Mouse (Mus musculus): ENCODE data around the gene Trnp1.
"Not testable (repeated sequence)": the region's sequence is repeated elsewhere in the genome, so short reads cannot be mapped to it uniquely, and the experiment has no call there.

Trnp1 gene

DNA sequence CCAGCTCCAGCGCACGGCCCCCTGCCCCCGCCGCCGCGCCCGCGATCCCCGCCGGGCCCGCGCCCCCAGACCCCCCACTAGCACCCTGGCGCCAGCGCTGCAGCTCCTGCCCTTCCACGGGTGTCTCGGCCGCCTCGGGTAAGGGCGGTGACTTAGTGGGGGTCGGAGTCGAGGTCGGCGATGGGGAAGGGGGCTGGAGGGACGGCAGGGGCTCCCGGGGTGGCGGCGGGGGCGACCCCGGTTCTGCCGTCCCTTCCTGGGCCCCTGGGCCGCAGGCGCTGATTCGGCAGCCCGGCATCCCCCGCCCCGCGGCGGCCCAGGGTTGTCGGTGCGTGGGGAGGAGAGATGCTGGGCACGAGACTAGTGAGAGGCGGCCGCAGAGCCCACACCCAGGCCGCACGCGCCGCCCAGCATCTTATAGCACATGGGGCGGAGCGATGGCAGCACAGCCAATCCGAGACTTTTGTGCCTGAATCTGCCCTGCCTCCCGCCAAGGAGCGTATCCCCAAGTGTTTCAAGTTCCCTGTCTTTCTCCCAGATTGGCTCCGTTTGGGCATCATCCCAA is at the start of gene Trnp1:
Gene Trnp1 (minus strand): TSS at position 391 of the 565 bp plus-strand sequence.
- peak; percentile 87 for DNase-seq

DNA sequence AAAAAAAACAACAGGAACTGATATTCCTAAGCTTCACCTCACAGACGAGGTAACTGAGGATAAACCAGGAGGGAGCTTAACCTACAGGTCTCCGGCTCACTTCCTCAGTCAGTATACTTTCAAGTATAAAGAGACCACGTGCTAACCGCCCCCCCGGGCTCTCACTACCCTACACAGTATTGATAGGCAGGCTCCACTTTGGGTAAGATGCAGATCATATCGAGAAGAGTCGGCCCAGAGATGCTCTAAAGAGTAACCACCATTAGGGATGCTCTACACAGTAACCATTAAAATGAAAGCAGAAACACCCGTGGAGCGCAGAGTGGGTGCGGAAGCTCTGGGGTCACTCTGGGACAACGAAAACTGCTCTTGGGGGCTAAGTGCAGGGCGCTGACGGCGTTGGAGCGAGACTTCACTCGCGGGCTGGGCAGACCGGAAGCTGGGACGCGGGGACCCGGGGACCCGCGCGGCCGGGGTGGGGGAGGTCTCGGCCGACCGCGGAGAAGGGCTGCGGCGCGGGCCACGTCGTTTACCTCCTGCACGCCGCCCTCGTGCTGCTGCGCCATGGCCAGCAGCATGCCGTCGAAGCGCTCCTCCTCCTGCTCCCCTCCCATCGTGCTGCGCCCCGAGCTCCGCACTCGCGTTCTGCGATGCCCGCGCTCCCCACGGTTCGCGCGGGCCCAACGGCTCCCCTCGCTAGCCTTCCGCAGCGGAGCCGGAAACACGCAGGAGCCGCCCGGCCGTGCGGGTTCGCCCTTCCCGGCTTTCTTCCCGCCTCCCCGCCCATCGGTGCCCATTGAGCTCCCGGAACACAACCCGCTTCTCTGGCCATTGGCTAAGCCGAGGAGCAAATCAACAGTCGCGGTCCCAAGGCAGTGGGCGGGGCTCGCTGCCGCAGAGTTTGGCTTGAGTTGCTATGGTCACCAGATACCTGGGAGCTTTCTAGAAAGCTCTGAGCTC is 47.2 kb upstream of the Trnp1 start, which contains the start of gene Nudc:
Gene Nudc (minus strand): TSS at position 725 of the 960 bp plus-strand sequence.
- DNase-seq, result peak; percentile 96

DNA sequence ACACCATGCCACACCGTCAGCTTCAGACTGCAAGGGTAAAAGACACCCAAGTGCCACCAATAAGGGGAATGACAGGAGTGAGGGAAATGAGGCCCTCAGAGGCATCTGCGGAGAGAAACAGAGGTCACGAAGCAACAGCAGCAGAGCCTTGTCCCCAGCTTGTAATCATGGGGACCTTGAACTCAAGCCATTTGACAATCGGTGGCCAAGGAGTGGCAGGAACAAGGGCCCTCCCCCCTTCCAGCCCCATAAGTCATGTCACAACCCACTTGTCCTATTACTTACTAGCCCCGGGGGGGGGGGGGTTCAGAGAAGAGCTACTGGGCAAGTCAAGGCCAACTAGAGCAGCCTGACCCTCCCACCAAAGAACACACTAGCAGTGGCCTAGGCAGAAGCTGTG is 38.3 kb upstream of the Trnp1 start:
- no peak for DNase-seq

DNA sequence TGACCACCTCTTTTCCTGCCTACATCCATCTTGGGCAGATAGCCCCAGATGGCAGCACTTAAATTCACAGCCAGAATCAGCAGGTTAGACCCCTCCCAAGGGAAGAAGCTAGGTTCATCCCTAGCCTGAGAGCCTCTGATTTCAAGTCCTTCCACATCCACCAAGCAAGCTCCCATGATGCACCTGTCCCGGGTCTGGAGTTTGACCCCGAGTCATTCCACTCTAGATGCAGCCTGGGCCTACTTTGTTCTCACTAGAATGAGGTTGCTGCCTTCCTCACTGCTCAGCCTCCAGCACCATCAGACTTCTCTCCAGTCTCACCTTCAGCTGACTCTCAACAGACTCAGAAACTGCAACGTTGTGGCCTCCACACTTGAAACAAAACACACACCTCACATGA is 37.7 kb upstream of the Trnp1 start:
- no peak for DNase-seq

DNA sequence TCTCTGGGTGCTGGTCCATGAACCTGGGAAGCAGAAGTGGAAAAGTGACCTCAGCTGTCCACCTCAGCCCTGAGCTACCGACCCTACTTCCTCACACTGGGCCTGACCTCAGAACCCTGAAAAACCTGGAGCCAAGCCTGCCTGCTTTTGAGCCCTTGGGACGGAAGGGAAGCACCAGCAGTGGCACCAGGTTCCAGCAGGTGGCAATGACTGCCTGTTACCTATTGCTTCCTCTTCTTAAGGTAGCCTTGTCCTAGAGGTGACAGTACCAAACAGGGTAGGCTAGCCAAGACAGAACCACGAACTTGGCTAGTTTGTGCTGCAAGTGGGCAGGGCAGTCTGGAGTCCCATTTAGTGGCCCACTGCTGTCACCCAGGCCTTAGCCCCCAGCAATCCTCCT is 34.4 kb upstream of the Trnp1 start:
- no peak for DNase-seq

DNA sequence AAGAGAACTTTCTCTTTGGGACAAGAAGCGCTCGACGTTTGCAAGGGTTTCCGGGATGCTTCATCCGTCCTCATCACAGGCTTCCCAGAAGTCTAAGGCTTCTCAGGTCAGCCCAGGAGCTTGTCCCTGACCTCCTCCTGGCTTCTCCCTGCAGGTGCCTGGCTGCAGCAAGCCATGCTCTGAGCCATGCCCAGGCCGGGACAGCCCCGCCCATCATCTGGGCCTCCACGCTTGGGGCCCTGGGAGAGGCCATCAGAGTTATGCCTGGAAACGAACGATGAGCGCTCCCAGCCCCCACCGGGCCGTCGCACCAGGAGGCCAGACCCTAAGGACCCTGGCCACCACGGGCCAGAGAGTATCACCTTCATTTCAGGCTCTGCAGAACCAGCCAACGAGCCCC is 29.4 kb upstream of the Trnp1 start:
- no peak for DNase-seq

DNA sequence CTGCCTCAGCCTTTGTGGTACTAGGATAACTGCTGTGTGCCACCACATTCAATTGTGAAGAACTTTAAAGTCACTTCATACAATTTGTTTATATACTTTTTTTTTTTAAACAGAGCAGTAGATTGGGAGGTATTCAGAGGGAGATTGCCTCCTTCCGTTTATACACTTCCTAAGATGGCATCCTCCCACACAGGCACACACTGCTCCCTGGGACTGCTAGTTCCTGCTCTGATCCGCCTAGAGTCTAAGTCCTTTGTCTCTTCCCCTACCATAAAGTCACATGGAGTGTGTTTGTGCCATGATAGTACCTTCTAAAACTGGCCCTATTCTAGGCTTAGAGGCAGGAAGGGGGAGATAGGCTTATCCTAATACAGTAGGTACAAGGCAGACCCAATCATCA is 23.2 kb upstream of the Trnp1 start:
- DNase-seq, result no peak

DNA sequence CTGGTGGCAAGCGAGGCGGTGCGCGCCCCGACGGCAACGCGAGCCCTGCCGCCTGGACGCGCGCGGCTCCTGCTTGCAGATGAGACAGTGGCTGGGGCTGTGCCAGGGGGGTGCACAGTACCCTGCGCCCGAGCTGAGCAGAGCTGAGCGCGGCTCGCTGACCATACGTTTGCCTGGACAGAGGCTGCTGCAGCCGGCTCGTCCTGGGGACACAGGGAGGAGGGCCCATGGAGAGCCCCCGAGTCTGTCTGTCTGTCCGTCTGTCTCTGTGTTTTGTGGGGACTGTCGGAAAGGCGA is 21.0 kb upstream of the Trnp1 start:
- no peak for DNase-seq

DNA sequence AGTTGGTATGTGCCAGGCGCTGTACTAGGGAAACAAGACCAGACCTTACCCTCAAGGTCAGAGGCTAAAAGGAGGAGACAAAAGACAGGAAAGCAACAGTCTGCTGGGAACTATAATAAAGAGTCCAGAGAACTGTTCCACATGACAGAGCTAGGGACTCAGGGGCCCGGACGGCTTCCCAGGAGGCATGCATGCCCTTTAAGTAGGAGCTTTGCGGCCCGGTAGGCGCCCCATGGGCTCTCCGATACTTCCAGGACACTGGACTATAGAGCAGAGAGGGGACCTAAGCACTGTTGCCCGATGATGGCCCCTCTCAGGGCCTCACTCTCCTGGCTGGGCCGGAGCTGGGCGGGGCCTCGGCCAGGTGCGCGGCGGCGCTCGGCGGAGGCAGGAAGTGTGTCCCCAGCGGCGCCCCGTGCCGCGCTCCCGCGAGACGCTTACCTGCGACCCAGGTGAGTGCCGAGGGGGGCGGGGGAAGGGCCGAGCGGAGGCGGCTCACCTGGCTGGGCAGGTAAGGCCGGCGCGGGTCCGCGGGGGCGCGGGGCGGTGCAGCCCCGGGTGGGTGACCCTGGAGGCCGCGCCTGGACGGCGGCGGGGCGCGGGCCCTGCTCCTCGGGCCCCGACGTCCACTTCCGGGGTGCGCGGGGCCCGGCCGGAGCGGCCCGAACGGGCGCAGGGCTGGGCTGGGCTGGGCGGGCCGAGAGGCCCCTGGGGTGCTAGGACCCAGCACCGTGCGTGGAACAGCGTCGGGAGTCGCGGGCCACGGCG is 20.4 kb upstream of the Trnp1 start, which contains the start of gene Kdf1:
Gene Kdf1 (plus strand): TSS at position 363 of the 768 bp plus-strand sequence.
- DNase-seq, result no peak

DNA sequence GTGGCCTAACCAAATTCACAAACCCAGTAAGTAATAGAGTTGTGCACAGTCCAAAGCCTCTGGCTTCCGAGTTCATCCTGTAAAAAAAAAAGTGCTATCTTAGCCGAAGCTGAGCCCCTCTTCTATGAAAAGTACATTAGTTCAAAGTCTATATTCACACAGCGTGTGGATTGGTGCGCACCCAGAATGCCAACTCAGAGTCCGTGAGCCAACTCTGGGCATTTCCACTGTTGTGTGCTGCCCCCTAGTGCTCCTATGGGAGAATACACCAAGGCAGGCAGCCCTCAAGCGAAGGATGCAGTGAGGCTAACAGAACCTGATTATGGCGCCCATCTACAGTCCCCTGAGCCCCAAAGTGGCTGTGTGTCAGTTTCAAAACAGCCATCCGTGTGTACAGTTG is 14.6 kb upstream of the Trnp1 start:
- peak; percentile 87 for DNase-seq

DNA sequence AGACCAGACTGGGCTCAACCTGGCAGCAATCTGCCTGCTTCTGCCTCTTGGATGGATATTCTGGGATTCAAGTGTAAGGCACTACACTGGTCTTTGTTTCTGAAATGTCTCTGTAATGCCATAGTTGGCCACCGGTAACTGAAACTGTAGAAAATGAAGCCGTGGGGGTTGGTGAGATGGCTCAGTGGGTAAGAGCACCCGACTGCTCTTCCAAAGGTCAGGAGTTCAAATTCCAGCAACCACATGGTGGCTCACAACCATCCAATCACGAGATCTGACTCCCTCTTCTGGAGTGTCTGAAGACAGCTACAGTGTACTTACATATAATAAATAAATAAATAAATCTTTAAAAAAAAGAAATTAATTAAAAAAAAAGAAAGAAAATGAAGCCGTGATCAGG is 14.2 kb upstream of the Trnp1 start:
- not testable (repeated sequence) for DNase-seq

DNA sequence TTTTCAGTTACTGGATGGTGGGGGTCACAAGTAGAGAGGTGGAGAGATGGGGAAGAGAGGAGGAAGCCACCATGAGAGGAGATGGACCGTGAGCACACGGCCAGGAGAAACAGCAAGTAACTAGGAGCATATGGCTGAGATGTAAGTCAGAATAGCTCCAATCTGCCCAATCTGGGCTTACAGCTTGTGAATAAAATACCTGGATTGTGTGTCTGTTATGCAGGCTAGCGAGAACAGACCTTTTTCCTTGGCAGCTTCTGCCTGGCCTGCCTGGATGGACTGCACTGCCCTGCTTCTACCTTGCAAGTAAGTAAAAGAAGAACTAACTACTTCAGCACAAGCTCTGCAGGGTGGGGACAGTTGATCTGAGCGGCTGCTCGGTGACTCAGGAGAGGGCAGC is 12.7 kb upstream of the Trnp1 start:
- DNase-seq, result peak; percentile 45

DNA sequence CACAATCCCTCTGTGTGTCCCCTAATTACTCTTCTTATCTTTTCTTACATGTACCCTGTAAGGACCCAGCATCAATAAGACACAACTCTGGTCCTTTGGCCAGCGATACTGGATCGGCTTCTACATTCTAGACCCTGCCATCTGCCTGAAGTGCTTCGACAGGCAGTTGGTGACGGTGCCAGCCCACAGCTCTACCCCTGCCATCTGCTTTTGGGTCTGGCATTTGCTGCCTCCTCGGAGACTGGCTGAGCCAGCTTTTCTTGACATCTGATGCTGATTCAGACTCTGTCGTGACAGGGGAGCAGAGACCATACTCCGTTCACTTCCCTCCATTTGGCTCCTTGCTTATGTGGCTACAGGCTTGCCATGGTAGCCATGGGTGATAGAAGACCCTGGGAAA is 10.6 kb upstream of the Trnp1 start:
- DNase-seq, result peak; percentile 70

DNA sequence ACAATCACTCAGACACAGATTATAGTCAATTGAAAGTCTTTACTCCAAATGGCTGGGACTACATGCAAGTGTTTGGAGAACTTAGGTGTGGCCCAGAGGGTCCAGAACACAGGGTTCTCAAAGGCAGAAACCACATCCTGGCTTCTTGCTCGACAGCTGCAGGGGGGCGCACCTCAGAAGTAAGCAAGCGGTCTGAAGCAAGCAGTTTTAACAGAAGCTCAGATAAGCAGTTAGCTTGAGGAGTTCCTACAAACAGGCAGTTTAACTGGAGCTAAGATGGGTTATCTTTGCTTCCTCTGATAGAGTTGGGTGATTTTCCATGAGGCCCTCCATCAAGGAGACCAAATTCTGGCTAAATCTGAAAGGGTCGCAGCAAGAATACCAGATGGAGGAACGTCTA is 8.2 kb upstream of the Trnp1 start:
- DNase-seq, result no peak

DNA sequence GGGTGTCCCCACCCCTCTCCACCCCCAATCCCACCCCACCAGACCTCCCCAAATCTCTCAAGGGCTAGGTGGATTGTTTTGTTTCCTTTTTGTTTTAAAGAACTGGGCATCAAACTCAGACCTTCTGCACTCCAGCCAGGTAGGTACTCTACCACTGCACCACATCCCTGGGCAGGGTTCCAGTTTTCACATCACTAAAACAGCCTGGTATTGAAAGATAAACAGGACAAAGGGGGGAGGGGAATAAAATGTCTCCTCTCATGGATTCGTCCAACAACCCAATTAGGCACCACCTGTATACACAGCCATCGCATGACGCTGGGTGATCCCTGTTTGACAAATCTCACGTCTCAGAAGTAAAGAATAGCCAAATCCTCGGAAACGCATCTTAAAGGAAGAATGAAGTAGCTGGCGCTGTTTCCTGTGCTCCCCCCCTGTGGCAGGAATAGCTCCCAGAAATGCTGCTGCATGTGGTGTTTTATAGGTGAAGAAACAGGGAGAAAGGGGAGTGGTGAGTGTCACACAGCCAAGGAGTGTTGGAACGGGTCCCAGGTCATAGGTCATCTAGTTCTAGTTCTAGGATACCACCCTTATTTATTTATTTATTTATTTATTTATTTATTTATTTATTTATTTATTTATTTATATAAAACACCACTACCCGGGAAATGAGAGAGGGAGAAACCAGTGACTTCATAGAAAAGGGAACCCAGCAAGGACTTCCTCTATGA is 6.6 kb upstream of the Trnp1 start:
- no peak for DNase-seq

DNA sequence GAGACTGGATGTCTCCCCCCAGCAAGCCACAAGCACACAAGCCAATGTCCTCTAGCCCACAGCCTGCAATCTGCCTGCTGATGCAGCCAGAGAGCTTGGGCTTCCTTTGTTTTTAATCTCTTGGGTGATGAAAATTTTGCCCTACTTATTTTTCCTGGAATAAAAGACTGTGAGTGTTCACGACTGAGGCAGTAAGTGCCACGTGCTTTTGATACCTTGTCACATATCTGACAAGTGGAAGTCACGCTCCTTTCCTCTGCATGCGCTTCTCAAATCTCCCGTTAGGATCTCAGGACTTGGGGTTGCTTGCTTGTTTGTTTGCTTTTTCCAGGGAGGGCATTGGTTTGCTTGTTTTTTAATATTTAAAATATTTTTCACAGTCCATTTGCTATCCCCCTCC is 6.0 kb upstream of the Trnp1 start:
- no peak for DNase-seq

DNA sequence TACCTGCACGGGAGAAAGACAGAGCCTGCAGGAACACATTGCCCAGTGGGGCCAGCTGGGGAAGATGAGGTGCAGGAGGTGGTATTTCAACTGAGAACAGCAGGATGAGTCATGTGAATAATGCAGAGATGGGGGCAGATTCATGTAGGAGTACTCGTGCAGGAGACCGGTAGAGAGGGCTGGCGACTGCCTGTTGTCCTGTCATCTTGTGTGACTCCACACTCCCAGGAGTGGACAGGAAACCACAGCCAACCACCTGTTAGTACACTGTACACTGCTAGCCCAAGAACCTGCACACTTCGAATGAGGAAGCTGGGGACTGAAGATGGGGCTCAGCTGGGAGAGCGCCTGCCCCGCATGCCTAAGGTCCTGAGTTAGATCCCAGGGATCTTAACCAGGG is 3.2 kb upstream of the Trnp1 start:
- no peak for DNase-seq

DNA sequence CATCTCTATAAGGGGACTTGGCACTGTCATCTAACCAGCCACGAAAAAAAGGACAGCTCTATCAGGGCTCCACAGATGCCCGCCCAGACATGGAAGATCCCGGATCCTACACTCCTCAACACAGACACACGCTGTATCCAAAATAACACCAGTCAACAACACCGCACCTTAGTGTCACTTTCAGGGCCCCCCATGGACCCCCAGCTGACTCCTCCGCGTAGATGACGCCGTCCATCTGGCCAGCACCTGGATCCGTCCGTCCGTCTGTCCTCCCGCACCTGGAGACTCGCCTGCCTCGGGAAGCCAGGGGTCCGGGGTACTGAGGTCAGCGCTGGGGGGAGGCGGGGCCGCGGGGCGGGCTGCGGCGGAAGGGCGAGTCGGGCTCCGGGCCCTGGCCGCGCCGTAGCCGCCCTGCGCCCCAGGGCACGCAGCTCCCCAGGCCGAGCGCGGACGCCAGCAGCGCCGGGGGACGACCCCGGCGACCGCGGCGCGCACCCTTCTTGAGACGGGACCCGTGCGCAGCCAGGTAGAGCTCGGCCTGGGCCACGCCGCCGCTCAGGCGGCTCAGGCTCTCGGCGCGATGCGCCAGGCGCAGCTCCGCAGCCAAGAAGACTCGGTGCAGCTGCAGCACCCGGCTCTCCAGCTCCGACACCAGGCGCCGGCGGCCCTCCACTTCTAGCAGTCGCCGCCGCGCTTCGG is 740 bp downstream of the Trnp1 start:
- peak; percentile 57 for DNase-seq

DNA sequence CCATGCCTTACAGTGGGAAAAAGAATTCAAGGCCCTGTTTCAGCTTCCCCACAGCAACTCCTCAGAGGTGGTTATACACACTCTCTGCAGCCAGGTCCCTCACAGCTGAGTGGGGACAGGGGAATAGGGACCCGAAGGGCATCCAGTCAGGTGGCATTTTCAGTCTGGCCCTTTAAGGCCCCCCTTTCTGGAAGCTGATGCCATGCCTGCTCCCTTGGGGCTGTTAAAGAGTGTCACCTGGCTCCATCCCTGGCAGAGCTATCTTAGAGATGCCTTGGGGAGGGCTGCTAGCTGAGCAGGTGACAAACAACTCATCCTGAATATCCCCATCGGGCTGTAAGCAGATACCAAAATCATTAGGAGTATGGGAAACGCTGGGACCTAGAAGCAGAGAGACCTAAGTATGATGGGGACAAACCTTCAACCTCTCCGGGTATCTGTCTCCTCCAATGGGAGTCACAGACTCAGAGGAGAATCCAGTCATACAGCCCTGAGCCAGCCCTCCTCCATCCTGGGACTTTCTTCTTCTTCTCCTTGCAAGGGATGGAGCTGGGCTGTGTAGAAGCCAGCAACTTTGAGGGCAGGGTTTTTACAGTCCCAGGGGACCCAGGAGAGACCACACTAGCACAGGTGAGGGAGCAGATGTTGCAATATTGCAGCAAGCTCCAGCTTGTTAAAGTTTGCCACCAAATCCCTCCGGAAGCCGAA is 1.5 kb downstream of the Trnp1 start:
- DNase-seq, result peak; percentile 59

DNA sequence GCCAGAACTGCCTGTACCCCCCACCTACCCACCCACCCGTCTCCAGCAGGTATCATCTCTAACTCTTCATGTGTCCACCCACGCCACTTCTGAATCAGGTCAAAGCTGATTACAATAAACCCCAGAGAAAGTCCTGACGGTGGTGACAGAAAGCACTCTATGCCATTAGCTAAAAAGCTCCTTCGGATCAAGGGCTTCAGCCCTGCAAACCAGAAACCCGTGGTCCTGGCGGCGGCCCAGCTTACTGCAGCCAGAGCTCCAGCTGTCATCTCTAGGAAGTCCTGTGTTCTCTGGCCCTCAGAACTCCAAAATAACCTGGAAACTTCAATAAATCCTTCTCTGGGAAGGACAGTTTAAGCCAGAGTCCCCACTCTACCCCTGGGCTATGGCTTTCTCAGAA is 2.6 kb downstream of the Trnp1 start:
- peak; percentile 67 for DNase-seq

DNA sequence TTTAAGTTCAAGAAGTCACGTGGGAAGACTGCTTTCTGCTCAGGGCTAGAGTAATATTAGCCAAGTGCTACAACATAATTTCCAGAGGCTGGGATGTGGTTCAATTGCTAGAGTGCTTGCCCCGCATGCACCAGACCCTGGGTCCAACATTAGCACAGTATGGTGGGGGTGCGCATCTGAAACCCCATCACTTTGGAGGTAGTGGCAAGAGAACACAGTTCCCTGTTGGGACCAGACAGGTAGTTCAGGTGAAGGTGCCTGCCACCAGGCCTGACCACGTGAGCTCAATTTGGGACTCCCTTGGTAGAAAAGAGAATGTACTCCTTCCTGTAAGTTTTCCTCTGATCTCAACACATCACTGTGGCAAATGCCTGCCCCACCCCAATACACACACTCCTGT is 3.5 kb downstream of the Trnp1 start:
- DNase-seq, result no peak

DNA sequence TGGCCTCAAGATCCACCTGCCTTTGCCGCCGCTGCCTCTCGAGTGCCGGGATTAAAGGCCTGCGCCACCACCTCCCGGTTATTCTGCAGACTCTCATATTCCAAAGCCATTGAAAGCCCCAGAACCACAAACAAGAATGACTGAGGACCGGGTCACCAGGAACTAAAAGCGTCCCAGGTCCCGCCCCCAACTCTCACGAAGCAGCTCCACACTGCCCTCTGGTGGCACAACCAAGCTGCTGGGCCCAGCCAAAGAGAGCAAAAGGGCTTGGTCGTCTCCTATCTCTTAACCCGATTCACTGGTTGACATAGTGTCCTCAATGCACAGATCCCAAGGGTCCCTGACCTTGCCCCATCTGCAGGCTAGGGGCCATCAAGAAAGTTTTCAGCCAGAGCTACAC is 3.9 kb downstream of the Trnp1 start:
- DNase-seq, result peak; percentile 88

Measured in cerebellum, adult 8-10 months (tissue).